Mouse (Mus musculus) regulatory T cell (primary cell): ENCODE results near the gene Sla2.
"Not testable (repeated sequence)": the region's sequence is repeated elsewhere in the genome, so short reads cannot be mapped to it uniquely, and the experiment has no call there.

Source experiments
- in situ Hi-C: fragments of 300-600 bp; cut with MboI, MseI; formaldehyde crosslinking; loops from one replicate; pipeline ENCODE4 v1.15.1; 2025; ENCODE audit warnings: high pct_unique_total_duplicates

Sla2 gene

DNA sequence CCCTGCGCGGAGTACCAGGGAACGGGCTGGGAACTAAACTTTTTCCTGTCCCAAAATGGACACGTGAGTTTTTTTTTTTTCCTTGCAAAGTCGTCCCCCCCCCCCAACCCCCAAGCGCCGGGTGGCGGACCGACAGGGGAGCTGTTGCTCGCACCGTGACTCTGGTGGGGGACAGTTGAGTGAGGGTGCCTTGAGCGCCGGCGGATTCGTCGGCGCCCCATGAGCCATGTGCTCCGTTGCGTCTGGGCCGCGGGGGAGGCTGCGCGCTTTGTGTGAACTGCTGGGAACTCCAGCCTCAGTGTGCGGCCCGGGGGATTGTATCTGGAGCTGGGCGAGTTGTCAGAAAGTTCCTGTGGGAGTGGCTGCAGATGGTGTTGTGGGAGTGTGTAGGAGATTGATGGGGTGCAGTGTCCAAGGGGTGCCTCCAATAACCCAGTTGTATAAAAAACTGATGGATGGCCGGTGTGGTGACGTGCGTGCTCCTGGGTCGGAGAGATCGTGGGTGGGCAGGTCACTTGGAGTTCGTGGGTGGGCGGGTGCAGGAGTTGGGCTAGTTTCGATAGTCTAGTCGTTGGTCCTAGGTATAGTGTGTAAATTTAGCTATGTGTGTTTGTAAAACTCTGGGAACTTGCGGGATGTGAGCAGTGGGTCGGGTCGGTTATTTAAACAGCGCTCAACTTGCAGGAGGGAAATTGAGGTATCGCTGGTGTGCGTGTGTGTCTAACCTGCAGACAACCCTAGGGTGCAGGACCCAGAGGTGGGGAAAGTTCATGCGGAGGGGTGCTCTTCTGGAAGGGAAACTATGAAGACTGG is 45.8 kb downstream of the Sla2 start:
- in situ Hi-C loops = no loop called here

DNA sequence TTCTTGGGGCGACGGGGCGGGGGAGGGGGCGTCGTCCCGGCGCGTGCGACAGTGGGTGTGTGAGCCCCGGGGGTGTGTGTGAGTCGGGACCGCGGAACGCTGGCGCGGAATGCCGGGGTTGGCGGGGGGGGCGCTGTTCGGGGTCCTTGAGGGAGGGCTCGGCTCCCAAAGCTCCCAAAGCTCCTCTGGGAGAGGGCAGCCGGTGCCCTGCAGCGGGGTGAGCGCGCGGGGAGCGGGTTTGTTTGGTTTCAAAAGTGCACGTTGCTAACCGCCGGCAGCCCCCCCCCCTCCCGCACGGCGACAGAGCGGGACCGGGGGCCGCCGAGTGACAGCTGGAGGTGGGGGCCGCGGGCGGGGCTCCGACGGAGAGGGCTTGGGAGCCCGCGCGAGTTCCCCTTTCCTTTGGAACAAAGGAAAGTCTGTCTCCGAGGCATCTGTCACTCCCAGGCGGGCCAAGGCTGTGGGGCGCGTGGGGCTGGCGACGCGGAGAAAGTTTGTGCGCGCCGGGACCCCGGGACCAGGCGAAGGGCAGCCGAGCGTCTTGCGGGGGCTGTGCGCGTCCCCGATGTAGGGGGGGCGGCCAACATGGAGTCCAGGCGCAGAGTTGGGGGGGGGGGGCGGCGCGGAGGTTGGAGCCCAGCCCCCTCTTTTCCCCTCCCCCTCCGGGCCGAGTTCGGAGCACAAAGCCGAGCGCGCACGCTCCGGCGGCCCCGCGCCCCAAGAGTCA is 46.5 kb downstream of the Sla2 start:
- in situ Hi-C loops = no loop called here

DNA sequence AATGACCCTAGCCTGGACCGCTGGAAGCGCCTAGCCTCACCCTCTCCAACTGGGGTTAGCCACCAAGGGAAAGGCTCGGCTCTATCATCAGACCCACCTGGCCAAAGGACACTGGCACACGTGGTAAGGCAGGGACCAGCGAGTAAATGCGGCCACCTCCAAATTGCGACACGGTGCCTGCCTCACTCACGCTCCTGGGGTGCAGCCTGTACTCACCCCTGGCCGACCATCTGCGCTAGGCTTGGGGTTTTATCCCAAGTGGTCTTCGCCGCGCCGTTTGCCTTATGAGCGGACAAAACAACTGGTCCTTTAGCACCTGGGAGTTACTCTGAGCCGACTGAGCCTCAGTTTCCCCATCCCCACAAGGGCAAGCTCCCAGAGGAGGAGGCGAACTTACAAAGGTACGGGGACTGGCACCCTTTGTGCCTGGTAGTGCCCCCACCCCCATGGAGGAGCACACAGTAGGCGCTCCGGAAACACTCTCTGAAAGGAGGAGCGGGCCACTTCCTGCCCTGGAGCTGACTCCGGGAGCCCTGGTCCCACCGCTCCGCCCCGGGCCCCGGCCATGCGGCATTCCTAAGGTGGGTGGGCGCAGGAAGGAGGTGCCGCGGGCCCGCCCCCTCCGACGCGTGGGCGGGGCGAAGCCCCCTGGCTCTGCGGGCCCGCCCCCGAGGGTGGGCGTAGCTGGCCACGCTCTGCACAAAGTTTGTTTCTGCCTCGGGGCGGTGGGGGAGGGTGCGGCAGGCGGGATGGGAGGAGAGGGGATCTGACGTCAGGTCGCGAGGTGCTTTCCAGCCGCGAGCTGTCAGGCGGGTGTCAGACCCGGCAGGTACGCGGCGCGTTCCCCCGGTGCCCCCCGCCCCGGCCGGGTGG is 47.4 kb downstream of the Sla2 start, which contains the start of gene Tgif2:
TSS of gene Tgif2 (plus strand) at position 689 of the 873 bp plus-strand sequence.
- in situ Hi-C loops = no loop called here

DNA sequence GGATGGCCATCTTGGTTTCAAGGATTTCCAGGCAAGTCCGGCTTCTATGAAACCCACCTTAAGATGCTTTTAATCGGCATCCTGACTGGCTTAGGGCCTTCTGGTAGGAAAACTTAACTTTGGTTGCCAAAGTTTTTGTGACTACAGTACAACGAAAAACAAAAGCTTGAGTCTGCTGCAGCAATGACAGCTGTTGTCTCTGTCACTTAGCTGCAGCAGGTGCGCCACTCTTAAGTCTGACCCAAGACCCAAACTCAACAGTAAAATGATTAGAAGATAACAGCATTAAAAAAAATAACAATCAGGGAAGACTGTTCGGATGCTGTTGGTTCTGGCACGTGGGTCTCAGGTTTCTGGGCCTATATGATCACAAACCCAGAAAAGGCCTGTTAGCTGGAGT is 48.2 kb downstream of the Sla2 start:
- in situ Hi-C loops = no loop called here

DNA sequence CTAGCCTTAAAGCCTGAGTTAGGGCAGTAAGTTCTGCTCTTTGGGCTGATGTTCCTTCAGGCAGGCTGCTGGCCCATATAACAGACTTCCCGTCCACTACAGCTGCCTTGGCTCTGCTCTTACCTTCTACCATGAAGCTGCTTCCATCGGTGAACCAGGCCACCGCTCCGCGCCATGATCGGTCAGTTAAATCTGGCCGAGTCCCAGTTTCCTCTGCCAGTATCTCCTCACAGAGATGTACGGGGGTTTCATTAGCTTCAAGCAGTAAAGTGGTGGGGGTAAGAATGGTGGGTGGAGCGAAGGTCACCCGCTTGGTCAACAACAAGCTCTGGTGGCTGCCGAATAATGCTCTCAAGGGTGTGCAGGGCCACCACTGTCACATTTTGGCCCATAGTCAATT is 52.7 kb downstream of the Sla2 start:
- in situ Hi-C loops = no loop called here

DNA sequence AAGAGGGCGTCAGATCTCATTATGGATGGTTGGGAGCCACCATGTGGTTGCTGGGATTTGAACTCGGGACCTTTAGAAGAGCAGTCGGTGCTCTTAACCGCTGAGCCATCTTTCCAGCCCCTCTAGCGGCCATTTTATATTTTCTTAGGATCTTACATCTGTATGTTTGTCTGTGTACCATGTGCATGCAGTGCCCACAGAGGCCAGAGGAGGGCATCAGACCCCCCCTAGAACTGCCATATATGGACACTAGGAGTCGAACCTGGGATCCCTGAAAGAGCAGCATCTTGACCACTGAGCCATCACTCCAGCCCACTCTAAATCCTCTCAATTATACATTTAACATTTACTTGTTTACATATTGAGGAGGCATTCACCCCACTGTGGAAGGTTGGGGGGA is 61.9 kb downstream of the Sla2 start:
- in situ Hi-C loops = not testable (repeated sequence)
